Mouse (Mus musculus) gastrocnemius, adult 18-20 months (tissue): Measurements from ENCODE around the gene Rabl3. TPM values are rescaled to one million over a fixed set of nuclear protein-coding genes. Genes with fewer than 3 reads are reported as not detected.

Source experiments
- DNase-seq: peaks from one replicate; pipeline ENCODE4 v3.0.0; 2021; ENCODE audit warnings: low spot score
- long read RNA-seq, 2 experiments: library from polyadenylated mRNA; stranded (forward); transcript quantifications; one replicate each; pipeline ENCODE4 v2.0.0; 2021
- total RNA-seq, 2 experiments: library from RNA; stranded (reverse); gene quantifications; 2 replicates each; pipeline ENCODE4 v1.2.3; 2021

Rabl3 gene
- total RNA-seq: 1 to 10 TPM; 6.8 to 8.6 TPM
- long read RNA-seq, experiment 1, partial matches to known transcripts: 0 of 3 reads
- long read RNA-seq, experiment 1, other reads (novel, unspliced or antisense): 0 of 3 reads
- long read RNA-seq, experiment 2, partial matches to known transcripts: 0 of 5 reads
- long read RNA-seq, experiment 2, other reads (novel, unspliced or antisense): 0 of 5 reads

GRCm38 (mm10) chr16:37539611-37540580, at the start of gene Rabl3, which contains the start of gene Gtf2e1:
Gene Rabl3, plus strand, starts transcription at chr16:37539885.
Gene Gtf2e1, minus strand, starts transcription at chr16:37539789.
- DNase-seq: peak; percentile 99

GRCm38 (mm10) chr16:37495017-37495416, 44.7 kb upstream of the Rabl3 start:
- DNase-seq: no peak

GRCm38 (mm10) chr16:37498581-37498980, 41.1 kb upstream of the Rabl3 start:
- no peak for DNase-seq

GRCm38 (mm10) chr16:37504517-37504916, 35.2 kb upstream of the Rabl3 start:
- DNase-seq: no peak

- DNase-seq: no peak
These were observed 32.9 kb upstream of the Rabl3 start for GRCm38 (mm10) chr16:37506751-37507150.

- DNase-seq: no peak
These were observed 28.2 kb upstream of the Rabl3 start for GRCm38 (mm10) chr16:37511489-37511888.

GRCm38 (mm10) chr16:37514644-37515043, 25.0 kb upstream of the Rabl3 start:
- DNase-seq: no peak

GRCm38 (mm10) chr16:37516376-37516993, 23.2 kb upstream of the Rabl3 start:
- DNase-seq: no peak

GRCm38 (mm10) chr16:37517596-37518211, 22.0 kb upstream of the Rabl3 start:
- no peak for DNase-seq

GRCm38 (mm10) chr16:37518662-37519061, 21.0 kb upstream of the Rabl3 start:
- no peak for DNase-seq

GRCm38 (mm10) chr16:37519721-37520120, 20.0 kb upstream of the Rabl3 start:
- no peak for DNase-seq

GRCm38 (mm10) chr16:37520190-37521040, 19.3 kb upstream of the Rabl3 start:
- DNase-seq: no peak

- no peak for DNase-seq
These were observed 17.5 kb upstream of the Rabl3 start for GRCm38 (mm10) chr16:37522100-37522697.

- DNase-seq: no peak
These were observed 14.6 kb upstream of the Rabl3 start for GRCm38 (mm10) chr16:37525121-37525520.

- no peak for DNase-seq
These were observed 12.9 kb upstream of the Rabl3 start for GRCm38 (mm10) chr16:37526688-37527223.

- no peak for DNase-seq
These were observed 9.5 kb upstream of the Rabl3 start for GRCm38 (mm10) chr16:37530170-37530569.

- DNase-seq: no peak
These were observed 7.6 kb upstream of the Rabl3 start for GRCm38 (mm10) chr16:37532046-37532445.

GRCm38 (mm10) chr16:37533369-37534068, 6.2 kb upstream of the Rabl3 start:
- DNase-seq: no peak

GRCm38 (mm10) chr16:37539240-37539610, 460 bp upstream of the Rabl3 start:
- DNase-seq: no peak
